Mouse (Mus musculus): Measurements from ENCODE around the gene Btbd35f24.
"Not testable (repeated sequence)": the region's sequence is repeated elsewhere in the genome, so short reads cannot be mapped to it uniquely, and the experiment has no call there.

Btbd35f24 gene

GRCm38 (mm10) chrX:3195727-3196126 lies at the start of gene Btbd35f24:
Gene Btbd35f24 (minus strand): TSS chrX:3195827.
- DNase-seq = not testable (repeated sequence)
